Mouse (Mus musculus): ENCODE measurements around the gene Prkn. TPM values are rescaled to one million over a fixed set of nuclear protein-coding genes. Genes with fewer than 3 reads are reported as not detected.
A peak's percentile ranks its signal among the peaks of the same experiment; 100 is the strongest.

The Prkn gene
- total and polyA plus RNA-seq, 3 experiments, result 0.39 to 0.50 TPM; not detected in 1

- H3K27ac ChIP-seq (ENCODE audit: control insufficient read depth, low read depth, low read length), result peak overlapping the region; percentile 37; the same call in 1 of the 2 replicates
- no peak overlapping the region for H3K4me3 ChIP-seq (ENCODE audit: control insufficient read depth in 1 of 2, insufficient read depth in 1 of 2, low read depth in 2 of 2, low read length in 2 of 2)
- TF ChIP-seq HCFC1 (IDR thresholded peaks at IDR 0.05; ENCODE audit: low read depth, low read length), result no peak
- TF ChIP-seq GATA1 (IDR thresholded peaks at IDR 0.05; ENCODE audit: low read depth, low read length), result peak; percentile 52
- TF ChIP-seq ETS1 (IDR thresholded peaks at IDR 0.05; ENCODE audit: low read depth, low read length), result 0 out of 2 replicates have a peak, but pooled peaks have one; percentile 34
- TF ChIP-seq EP300 (IDR thresholded peaks at IDR 0.05; ENCODE audit: low read depth in 1 of 2, low read length in 2 of 2), result peak in 1 of 2 experiments; percentile 2; a peak in 1 of 4 replicates
- TF ChIP-seq ELF1 (IDR thresholded peaks at IDR 0.05; ENCODE audit: low read depth, low read length), result no peak
- no peak for TF ChIP-seq MAX (IDR thresholded peaks at IDR 0.05; ENCODE audit: low read length)
Measured at GRCm38 (mm10) chr17:11844989-11845388, 1004.8 kb downstream of the Prkn start.

GRCm38 (mm10) chr17:11845506-11845905, 1005.3 kb downstream of the Prkn start:
- Histone ChIP-seq H3K36me3 (ENCODE audit: control insufficient read depth in 1 of 2, insufficient read depth in 2 of 2, low read length in 2 of 2) (peaks cover 0 to 15% of the 10 kb centered on the region in 2 experiments; a peak in 2 of 4 replicates), H3K9me3 (replicated peaks; ENCODE audit: insufficient read depth, low read length) (no peaks in the 10 kb centered on the region), H3K79me2 (ENCODE audit: control insufficient read depth, insufficient read depth, low read length, poor library complexity) (no peaks in the 10 kb centered on the region), H3K27ac (ENCODE audit: control insufficient read depth, low read depth, low read length) (peak overlapping the region; percentile 43; the same call in 1 of the 2 replicates), H3K9ac (ENCODE audit: control insufficient read depth, low read depth, low read length, poor library complexity, severe bottlenecking) (no peak overlapping the region), H3K4me1 (ENCODE audit: control insufficient read depth in 1 of 2, insufficient read depth in 2 of 2, low read length in 2 of 2) (peaks cover 4 to 19% of the 10 kb centered on the region in 2 experiments; a peak in 2 of 4 replicates), H3K4me3 (ENCODE audit: control insufficient read depth in 1 of 2, insufficient read depth in 1 of 2, low read depth in 2 of 2, low read length in 2 of 2) (no peak overlapping the region), H3K27me3 (ENCODE audit: control insufficient read depth in 1 of 2, insufficient read depth in 2 of 2, low read length in 2 of 2) (no peaks in the 10 kb centered on the region)
- TF ChIP-seq ZC3H11A (IDR thresholded peaks at IDR 0.05; ENCODE audit: low read depth, low read length) (no peak), MAZ (IDR thresholded peaks at IDR 0.05; ENCODE audit: low read depth, low read length) (no peak), ZNF384 (IDR thresholded peaks at IDR 0.05; ENCODE audit: low read depth, low read length) (no peak), HCFC1 (IDR thresholded peaks at IDR 0.05; ENCODE audit: low read depth, low read length) (no peak), POLR2AphosphoS5 (IDR thresholded peaks at IDR 0.05; ENCODE audit: borderline replicate concordance, low read depth, low read length) (no peak), GATA1 (IDR thresholded peaks at IDR 0.05; ENCODE audit: low read depth, low read length) (0 out of 2 replicates have a peak, but pooled peaks have one; percentile 15), RAD21 (IDR thresholded peaks at IDR 0.05; ENCODE audit: low read depth, low read length) (no peak), CHD1 (IDR thresholded peaks at IDR 0.05; ENCODE audit: low read depth, low read length) (no peak), EP300 (IDR thresholded peaks at IDR 0.05; ENCODE audit: low read depth in 1 of 2, low read length in 2 of 2) (peak; percentile 8 to 23; a peak in 1 of 4 replicates), USF2 (IDR thresholded peaks at IDR 0.05; ENCODE audit: borderline replicate concordance in 1 of 2, insufficient read depth in 1 of 2, low read depth in 1 of 2, low read length in 2 of 2) (no peak)
- peak; percentile 27 for DNase-seq (ENCODE audit: low read depth, low spot score)

More at GRCm38 (mm10) chr17:11844989-11845388, 1004.8 kb downstream of the Prkn start:
- H3K79me2 ChIP-seq (ENCODE audit: control insufficient read depth, insufficient read depth, low read length, poor library complexity), result no peaks in the 10 kb centered on the region
- H3K27me3 ChIP-seq (ENCODE audit: control insufficient read depth in 1 of 2, insufficient read depth in 2 of 2, low read length in 2 of 2), result no peaks in the 10 kb centered on the region
- H3K9ac ChIP-seq (ENCODE audit: control insufficient read depth, low read depth, low read length, poor library complexity, severe bottlenecking), result no peak overlapping the region
- peaks cover 0 to 15% of the 10 kb centered on the region in 2 experiments; a peak in 2 of 4 replicates for H3K36me3 ChIP-seq (ENCODE audit: control insufficient read depth in 1 of 2, insufficient read depth in 2 of 2, low read length in 2 of 2)
- peak; percentile 63 for DNase-seq (ENCODE audit: low read depth, low spot score)
- no peaks in the 10 kb centered on the region for H3K9me3 ChIP-seq (replicated peaks; ENCODE audit: insufficient read depth, low read length)
- peaks cover 4 to 19% of the 10 kb centered on the region in 2 experiments; a peak in 2 of 4 replicates for H3K4me1 ChIP-seq (ENCODE audit: control insufficient read depth in 1 of 2, insufficient read depth in 2 of 2, low read length in 2 of 2)

Measured in MEL (cell line).